Mouse (Mus musculus): Measurements from ENCODE around the gene Pitpnc1.

GRCm38 (mm10) chr11:107243126-107243525 lies 227.4 kb downstream of the Pitpnc1 start:
- TF ChIP-seq CTCF (IDR thresholded peaks at IDR 0.05; ENCODE audit: low read depth, low read length) = no peak
- no peak for TF ChIP-seq POLR2A (IDR thresholded peaks at IDR 0.05; ENCODE audit: extremely low read depth, insufficient read depth, low read length)
